Mouse (Mus musculus): ENCODE data around the gene Yif1a. TPM values are rescaled to one million over a fixed set of nuclear protein-coding genes. Genes with fewer than 3 reads are reported as not detected.

The Yif1a gene
- polyA plus RNA-seq, 1 experiment from 2014 or later, result 111 TPM

- no peak overlapping the region for H3K4me3 ChIP-seq (replicated peaks)
- H3K4me1 ChIP-seq, result peaks cover 18% of the 10 kb centered on the region
- H3K9ac ChIP-seq, result no peak overlapping the region
- H3K9me3 ChIP-seq (replicated peaks), result no peaks in the 10 kb centered on the region
- no peak overlapping the region for H3K27ac ChIP-seq (replicated peaks)
- H3K27me3 ChIP-seq, result no peaks in the 10 kb centered on the region
- WGBS, result 29% methylated on average over 5 of the region's 5 CpGs
- H3K4me2 ChIP-seq (replicated peaks), result no peak overlapping the region
- 0 out of 2 replicates have a peak, but pooled peaks have one; percentile 25 for ATAC-seq (ENCODE audit: insufficient number of reproducible peaks, low FRiP score, low TSS enrichment, low read depth)
- H3K36me3 ChIP-seq, result peaks cover 66% of the 10 kb centered on the region
Observed at GRCm38 (mm10) chr19:5108271-5108575, 19.9 kb downstream of the Yif1a start.

GRCm38 (mm10) chr19:5108702-5109101, 20.4 kb downstream of the Yif1a start:
- no peak overlapping the region for H3K9ac ChIP-seq
- H3K36me3 ChIP-seq, result peaks cover 66% of the 10 kb centered on the region
- ATAC-seq (ENCODE audit: insufficient number of reproducible peaks, low FRiP score, low TSS enrichment, low read depth), result no peak
- H3K9me3 ChIP-seq (replicated peaks), result no peaks in the 10 kb centered on the region
- WGBS, result 33% methylated on average over 4 of the region's 4 CpGs
- peaks cover 18% of the 10 kb centered on the region for H3K4me1 ChIP-seq
- H3K27me3 ChIP-seq, result no peaks in the 10 kb centered on the region
- no peak overlapping the region for H3K4me2 ChIP-seq (replicated peaks)
- H3K27ac ChIP-seq (replicated peaks), result no peak overlapping the region
- no peak overlapping the region for H3K4me3 ChIP-seq (replicated peaks)

GRCm38 (mm10) chr19:5109659-5110453, 21.5 kb downstream of the Yif1a start:
- WGBS, result 74% methylated on average over 19 of the region's 19 CpGs
- no peak overlapping the region for H3K27ac ChIP-seq (replicated peaks)
- H3K9ac ChIP-seq, result no peak overlapping the region
- H3K27me3 ChIP-seq, result no peaks in the 10 kb centered on the region
- no peak for ATAC-seq (ENCODE audit: insufficient number of reproducible peaks, low FRiP score, low TSS enrichment, low read depth)
- H3K9me3 ChIP-seq (replicated peaks), result no peaks in the 10 kb centered on the region
- peaks cover 60% of the 10 kb centered on the region for H3K36me3 ChIP-seq
- no peak overlapping the region for H3K4me3 ChIP-seq (replicated peaks)
- no peak overlapping the region for H3K4me2 ChIP-seq (replicated peaks)
- peaks cover 18% of the 10 kb centered on the region for H3K4me1 ChIP-seq

DNA sequence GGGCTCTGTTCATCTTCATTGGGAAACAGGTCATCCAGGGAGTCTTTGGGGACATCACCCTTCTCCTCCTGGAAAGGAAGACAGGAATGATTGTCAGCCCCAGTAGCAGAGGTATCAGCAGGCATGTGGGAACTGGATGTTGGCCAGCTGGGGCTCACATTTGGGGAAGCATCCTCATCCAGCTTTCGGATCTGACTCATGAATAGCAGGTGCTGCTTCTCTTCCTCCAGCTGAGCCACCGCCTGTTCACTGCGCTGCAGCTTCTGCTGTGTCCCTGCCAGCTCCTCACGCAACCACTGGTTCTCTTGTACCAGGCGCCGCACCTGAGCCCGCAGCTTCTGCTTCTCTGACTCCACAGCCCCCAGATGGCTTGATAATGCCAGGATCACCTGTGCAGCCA, 25.4 kb downstream of the Yif1a start:
- H3K27me3 ChIP-seq, result no peaks in the 10 kb centered on the region
- H3K36me3 ChIP-seq, result peaks cover 51% of the 10 kb centered on the region
- no peak overlapping the region for H3K9ac ChIP-seq
- 89% methylated on average over 7 of the region's 7 CpGs for WGBS
- peaks cover 17% of the 10 kb centered on the region for H3K4me1 ChIP-seq
- H3K4me2 ChIP-seq (replicated peaks), result no peak overlapping the region
- ATAC-seq (ENCODE audit: insufficient number of reproducible peaks, low FRiP score, low TSS enrichment, low read depth), result no peak
- no peak overlapping the region for H3K27ac ChIP-seq (replicated peaks)
- no peak overlapping the region for H3K4me3 ChIP-seq (replicated peaks)
- H3K9me3 ChIP-seq (replicated peaks), result no peaks in the 10 kb centered on the region

- Histone ChIP-seq H3K27me3 (no peaks in the 10 kb centered on the region), H3K4me1 (peaks cover 21% of the 10 kb centered on the region), H3K9me3 (replicated peaks) (no peaks in the 10 kb centered on the region), H3K4me3 (replicated peaks) (peak overlapping the region; percentile 88), H3K4me2 (replicated peaks) (peak overlapping the region; percentile 66), H3K36me3 (peaks cover 13% of the 10 kb centered on the region), H3K9ac (peak overlapping the region; percentile 73), H3K27ac (replicated peaks) (peak overlapping the region; percentile 96)
- ATAC-seq (ENCODE audit: insufficient number of reproducible peaks, low FRiP score, low TSS enrichment, low read depth), result peak; percentile 92
- WGBS, result under 1% methylated on average over 82 of the region's 83 CpGs
Observed at GRCm38 (mm10) chr19:5117494-5118383, 29.4 kb downstream of the Yif1a start.

DNA sequence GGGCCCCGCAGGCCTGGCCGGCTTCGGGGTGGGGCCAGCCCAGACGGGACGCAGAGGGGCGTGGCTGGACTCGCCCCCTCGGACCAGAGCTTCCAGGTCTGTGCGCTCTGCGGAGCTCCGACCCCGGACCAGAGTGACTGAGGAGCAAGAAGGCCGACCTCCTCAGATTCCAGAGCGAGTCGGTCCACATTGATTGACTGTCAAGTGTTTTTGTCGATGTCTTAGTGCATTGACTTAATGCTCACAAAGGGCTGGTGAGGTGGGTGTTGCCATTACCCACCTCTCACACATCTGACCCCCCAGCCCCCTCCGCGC, 30.0 kb downstream of the Yif1a start, which contains the start of gene Klc2:
TSS of gene Klc2 (minus strand) at position 177 of the 315 bp plus-strand sequence.
- no peaks in the 10 kb centered on the region for H3K27me3 ChIP-seq
- WGBS, result under 1% methylated on average over 18 of the region's 18 CpGs
- H3K9ac ChIP-seq, result peak within 1 kb of the TSS; percentile 73
- H3K27ac ChIP-seq (replicated peaks), result peak within 1 kb of the TSS; percentile 96
- H3K4me2 ChIP-seq (replicated peaks), result peak within 1 kb of the TSS; percentile 66
- peaks cover 21% of the 10 kb centered on the region for H3K4me1 ChIP-seq
- peak within 1 kb of the TSS; percentile 88 for H3K4me3 ChIP-seq (replicated peaks)
- H3K36me3 ChIP-seq, result peaks cover 9% of the 10 kb centered on the region; the same call in 1 of the 2 replicates
- no peaks in the 10 kb centered on the region for H3K9me3 ChIP-seq (replicated peaks)
- ATAC-seq (ENCODE audit: insufficient number of reproducible peaks, low FRiP score, low TSS enrichment, low read depth), result no peak; the same call in 1 of the 2 replicates

DNA sequence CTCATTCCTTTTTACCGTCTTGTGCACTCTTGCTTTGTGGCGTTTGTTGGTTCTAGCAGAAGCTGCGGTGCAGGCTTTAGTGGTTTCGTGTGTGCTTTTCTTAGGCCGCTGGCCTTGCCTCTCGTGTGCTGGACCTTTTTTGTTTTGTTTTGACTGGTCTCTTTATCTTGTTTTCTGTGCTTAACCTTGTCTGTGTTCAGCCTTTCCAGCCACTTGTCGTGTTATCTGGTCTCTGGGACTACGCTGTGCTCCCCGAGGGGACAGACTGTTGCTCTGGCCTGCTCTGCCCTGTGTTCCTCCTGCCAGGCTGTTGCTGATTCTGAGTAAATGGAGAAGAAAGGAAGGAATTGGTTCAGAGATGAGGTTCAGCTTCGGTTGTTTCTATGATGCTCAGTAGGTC, 34.2 kb downstream of the Yif1a start:
- Histone ChIP-seq H3K27ac (replicated peaks) (no peak overlapping the region), H3K4me2 (replicated peaks) (no peak overlapping the region), H3K4me1 (peaks cover 10% of the 10 kb centered on the region), H3K27me3 (no peaks in the 10 kb centered on the region), H3K9me3 (replicated peaks) (no peaks in the 10 kb centered on the region), H3K4me3 (replicated peaks) (no peak overlapping the region), H3K36me3 (no peaks in the 10 kb centered on the region), H3K9ac (no peak overlapping the region)
- no peak for ATAC-seq (ENCODE audit: insufficient number of reproducible peaks, low FRiP score, low TSS enrichment, low read depth)
- WGBS, result 74% methylated on average over 10 of the region's 10 CpGs

- Histone ChIP-seq H3K4me3 (replicated peaks) (no peak overlapping the region), H3K27me3 (no peaks in the 10 kb centered on the region), H3K4me2 (replicated peaks) (no peak overlapping the region), H3K4me1 (peaks cover 9% of the 10 kb centered on the region), H3K9me3 (replicated peaks) (no peaks in the 10 kb centered on the region), H3K36me3 (no peaks in the 10 kb centered on the region), H3K27ac (replicated peaks) (no peak overlapping the region), H3K9ac (no peak overlapping the region)
- ATAC-seq (ENCODE audit: insufficient number of reproducible peaks, low FRiP score, low TSS enrichment, low read depth), result no peak
- 81% methylated on average over 3 of the region's 3 CpGs for WGBS
Observed at GRCm38 (mm10) chr19:5123241-5123640, 34.9 kb downstream of the Yif1a start.

- no peak overlapping the region for H3K27ac ChIP-seq (replicated peaks)
- no peak overlapping the region for H3K4me2 ChIP-seq (replicated peaks)
- no peaks in the 10 kb centered on the region for H3K4me1 ChIP-seq
- whole genome bisulfite sequencing, result 61% methylated on average over 7 of the region's 7 CpGs
- no peak for ATAC-seq (ENCODE audit: insufficient number of reproducible peaks, low FRiP score, low TSS enrichment, low read depth)
- no peaks in the 10 kb centered on the region for H3K36me3 ChIP-seq
- H3K9ac ChIP-seq, result no peak overlapping the region
- H3K4me3 ChIP-seq (replicated peaks), result no peak overlapping the region
- H3K9me3 ChIP-seq (replicated peaks), result no peaks in the 10 kb centered on the region
- H3K27me3 ChIP-seq, result no peaks in the 10 kb centered on the region
Observed at GRCm38 (mm10) chr19:5124055-5124614, 35.8 kb downstream of the Yif1a start.

DNA sequence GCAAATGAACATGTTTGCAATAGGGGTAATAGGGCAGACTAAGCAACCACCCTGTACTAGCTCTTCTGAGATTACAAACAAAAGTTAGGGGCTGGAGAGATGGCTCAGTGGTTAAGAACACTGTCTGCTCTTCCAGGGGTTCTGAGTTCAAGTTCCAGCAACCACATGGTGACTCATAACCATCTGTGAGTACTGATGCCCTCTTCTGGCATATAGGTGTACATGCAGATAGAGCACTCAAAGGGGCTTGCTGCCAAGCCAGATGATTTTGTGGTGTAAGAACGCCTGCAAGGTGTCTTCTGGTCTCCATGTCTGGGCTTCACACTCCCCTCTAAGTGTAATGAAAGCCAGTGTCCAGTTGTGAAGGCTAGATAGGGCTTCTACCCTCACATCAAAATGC, 41.4 kb downstream of the Yif1a start:
- Histone ChIP-seq H3K27ac (replicated peaks) (no peak overlapping the region), H3K9me3 (replicated peaks) (no peaks in the 10 kb centered on the region), H3K27me3 (no peaks in the 10 kb centered on the region), H3K4me2 (replicated peaks) (no peak overlapping the region), H3K4me1 (no peaks in the 10 kb centered on the region), H3K36me3 (peaks cover 17% of the 10 kb centered on the region), H3K9ac (no peak overlapping the region), H3K4me3 (replicated peaks) (no peak overlapping the region)
- WGBS, result 30% methylated on average over 1 of the region's 1 CpGs
- ATAC-seq (ENCODE audit: insufficient number of reproducible peaks, low FRiP score, low TSS enrichment, low read depth), result no peak

DNA sequence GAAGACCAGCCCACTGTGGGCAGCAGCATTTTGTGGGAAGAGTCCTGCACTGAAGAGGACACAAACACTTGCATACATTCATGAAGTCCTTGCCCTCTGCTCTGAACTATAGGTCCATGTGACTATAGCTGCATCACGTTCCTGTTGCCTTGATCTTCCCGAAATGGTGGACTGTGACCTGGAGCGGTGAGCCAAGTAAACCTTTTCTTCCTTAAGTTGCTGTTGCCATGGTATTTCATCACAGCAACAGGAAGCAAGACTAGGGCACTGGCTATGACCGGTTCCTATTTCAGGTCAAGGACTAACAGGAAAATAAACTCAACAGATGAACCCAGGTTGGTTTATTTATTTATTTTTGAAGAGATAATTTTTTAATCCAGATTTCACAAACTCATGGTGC, 42.9 kb downstream of the Yif1a start:
- H3K4me2 ChIP-seq (replicated peaks), result no peak overlapping the region
- ATAC-seq (ENCODE audit: insufficient number of reproducible peaks, low FRiP score, low TSS enrichment, low read depth), result no peak
- H3K4me1 ChIP-seq, result no peaks in the 10 kb centered on the region
- H3K4me3 ChIP-seq (replicated peaks), result no peak overlapping the region
- 72% methylated on average over 4 of the region's 4 CpGs for WGBS
- no peaks in the 10 kb centered on the region for H3K27me3 ChIP-seq
- H3K9ac ChIP-seq, result no peak overlapping the region
- H3K9me3 ChIP-seq (replicated peaks), result no peaks in the 10 kb centered on the region
- H3K36me3 ChIP-seq, result peaks cover 32% of the 10 kb centered on the region
- H3K27ac ChIP-seq (replicated peaks), result no peak overlapping the region

All from embryonic facial prominence, embryonic 15.5 days (tissue).